Mouse (Mus musculus) spleen, postnatal 14 days (tissue): ENCODE data around the gene Elf4.

Experiments
- DNase-seq, 2 experiments: peaks; one replicate each; pipeline ENCODE4 v3.0.0; 2021 to 2022; ENCODE audit warnings: low spot score in 2 of 2

Elf4 gene

GRCm38 (mm10) chrX:48462754-48463507, at the start of gene Elf4:
Gene Elf4, minus strand, starts transcription at chrX:48463132.
- DNase-seq = peak; percentile 35 to 65

- no peak for DNase-seq
Measured at GRCm38 (mm10) chrX:48493763-48494162, 30.8 kb upstream of the Elf4 start.

- DNase-seq = no peak
Measured at GRCm38 (mm10) chrX:48481687-48482086, 18.8 kb upstream of the Elf4 start.

GRCm38 (mm10) chrX:48481095-48481494, 18.2 kb upstream of the Elf4 start:
- DNase-seq = no peak

- no peak for DNase-seq
Measured at GRCm38 (mm10) chrX:48467355-48467946, 4.5 kb upstream of the Elf4 start.

- no peak for DNase-seq
Measured at GRCm38 (mm10) chrX:48466174-48466573, 3.2 kb upstream of the Elf4 start.

- DNase-seq = no peak
Measured at GRCm38 (mm10) chrX:48464436-48464835, 1.5 kb upstream of the Elf4 start.

- DNase-seq = no peak
Measured at GRCm38 (mm10) chrX:48463636-48464035, 704 bp upstream of the Elf4 start.

GRCm38 (mm10) chrX:48462297-48462696, 635 bp downstream of the Elf4 start:
- no peak for DNase-seq

GRCm38 (mm10) chrX:48461006-48461405, 1.9 kb downstream of the Elf4 start:
- no peak for DNase-seq

- DNase-seq = no peak
Measured at GRCm38 (mm10) chrX:48460496-48460895, 2.4 kb downstream of the Elf4 start.

- DNase-seq = no peak
Measured at GRCm38 (mm10) chrX:48456956-48457355, 6.0 kb downstream of the Elf4 start.

GRCm38 (mm10) chrX:48455018-48455417, 7.9 kb downstream of the Elf4 start:
- no peak for DNase-seq

GRCm38 (mm10) chrX:48454495-48454878, 8.4 kb downstream of the Elf4 start:
- no peak for DNase-seq

GRCm38 (mm10) chrX:48453736-48454494, 9.0 kb downstream of the Elf4 start:
- peak; percentile 47 to 60 for DNase-seq

GRCm38 (mm10) chrX:48452931-48453673, 9.8 kb downstream of the Elf4 start:
- DNase-seq = peak in 1 of 2 experiments; percentile 20

GRCm38 (mm10) chrX:48452231-48452890, 10.6 kb downstream of the Elf4 start:
- no peak for DNase-seq

GRCm38 (mm10) chrX:48449646-48450045, 13.3 kb downstream of the Elf4 start:
- DNase-seq = no peak

- no peak for DNase-seq
Measured at GRCm38 (mm10) chrX:48444677-48445076, 18.3 kb downstream of the Elf4 start.

- DNase-seq = no peak
Measured at GRCm38 (mm10) chrX:48441954-48442353, 21.0 kb downstream of the Elf4 start.

- no peak for DNase-seq
Measured at GRCm38 (mm10) chrX:48441548-48441947, 21.4 kb downstream of the Elf4 start.
